Comparison of ENCODE assay signal across 8 mouse cellular contexts in the genomic region with DNA sequence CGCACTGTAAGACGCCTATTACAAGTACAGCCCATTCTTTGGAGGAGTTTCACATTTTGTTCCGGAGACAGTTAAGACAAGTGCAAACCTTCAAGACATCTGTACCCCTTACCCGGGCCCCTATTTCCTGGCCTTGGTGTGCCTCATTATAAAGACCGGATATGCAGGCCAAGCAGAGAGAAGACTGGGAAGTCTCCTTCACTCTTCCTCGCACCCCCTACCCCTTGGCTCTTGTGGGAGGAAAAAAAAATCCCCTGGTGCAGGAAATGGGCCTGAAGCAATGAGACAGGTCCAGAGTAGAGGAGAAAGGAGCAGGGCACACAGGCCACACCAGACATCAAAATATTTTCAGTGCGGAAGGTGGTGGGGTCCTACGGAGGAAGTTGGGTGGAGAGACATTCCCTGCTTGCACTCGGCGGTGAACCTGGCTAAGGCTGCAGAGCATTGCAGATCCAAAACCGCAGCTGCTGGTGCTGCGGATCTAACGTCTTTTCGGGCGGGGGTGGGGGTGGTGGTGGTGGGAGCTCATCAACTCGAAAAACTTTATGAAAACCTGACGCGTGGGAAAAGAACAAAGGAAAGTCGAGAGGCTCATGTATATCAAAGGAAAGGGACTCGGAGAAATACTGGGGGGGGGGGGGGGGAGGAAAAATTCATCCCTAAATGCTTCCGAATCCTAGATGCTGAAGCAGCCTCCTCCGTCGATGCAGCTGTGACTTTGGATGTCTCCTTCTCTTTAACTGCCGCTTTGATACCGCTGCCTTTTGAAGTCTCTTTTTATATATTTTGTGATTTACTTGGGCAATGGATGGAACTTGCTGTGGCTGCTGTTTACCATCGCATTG.
A peak's percentile ranks its signal among the peaks of the same experiment; 100 is the strongest.
DNase-seq lines count a peak whose midpoint lies in the region; ATAC-seq lines count a peak whose summit lies in the region.

No protein-coding gene starts in this region.

- peak; percentile 39 for ATAC-seq in common myeloid progenitor, adult 5-6 weeks (replicated peaks; ENCODE audit: low read depth, poor library complexity, severe bottlenecking)
- 0 out of 2 replicates have a peak, but pooled peaks have one; percentile 42 for ATAC-seq in heart, embryonic 14.5 days (ENCODE audit: insufficient number of reproducible peaks, insufficient read depth, low FRiP score, low read depth)
- 0 out of 2 replicates have a peak, but pooled peaks have one; percentile 6 for ATAC-seq in megakaryocyte, adult 5-6 weeks (ENCODE audit: poor library complexity, severe bottlenecking)
- ATAC-seq in monocyte, adult 5-6 weeks (replicated peaks; ENCODE audit: insufficient number of reproducible peaks, low FRiP score, low TSS enrichment, poor library complexity, severe bottlenecking), result no peak

- peak overlapping the region; percentile 59 for H3K9ac ChIP-seq in heart, embryonic 14.5 days (ENCODE audit: low read length)

- no peaks in the 10 kb centered on the region for H3K27me3 ChIP-seq in heart, embryonic 14.5 days (ENCODE audit: control insufficient read depth, insufficient read depth, low read length)

- H3K36me3 ChIP-seq in heart, embryonic 14.5 days (ENCODE audit: control insufficient read depth, insufficient read depth, low read length), result no peaks in the 10 kb centered on the region

- H3K4me2 ChIP-seq in heart, embryonic 14.5 days (ENCODE audit: low read length), result peak overlapping the region; percentile 63

- peak overlapping the region; percentile 35 to 49 for H3K4me3 ChIP-seq in heart, embryonic 14.5 days (ENCODE audit: control insufficient read depth in 1 of 2, insufficient read depth in 1 of 2, low read depth in 1 of 2, low read length in 2 of 2)

- DNase-seq in heart, adult 11 months, result peak; percentile 92
- DNase-seq in heart, postnatal 25 days (ENCODE audit: low spot score), result no peak
- DNase-seq in kidney, postnatal 25 days, result peak; percentile 9 to 39
- peak; percentile 3 for DNase-seq in spleen, adult 12 weeks (ENCODE audit: low spot score)

- H3K4me1 ChIP-seq in heart, embryonic 14.5 days (ENCODE audit: control insufficient read depth in 2 of 2, insufficient read depth in 2 of 2, low read length in 2 of 2), result peaks cover 24 to 61% of the 10 kb centered on the region in 2 experiments

- WGBS in heart, embryonic 14.5 days, result 3% methylated on average over 26 of the region's 26 CpGs

- peak overlapping the region; percentile 91 to 98 for H3K27ac ChIP-seq in heart, embryonic 14.5 days (replicated peaks in 1 of 2; ENCODE audit: control insufficient read depth in 1 of 2, insufficient read depth in 1 of 2, low read depth in 2 of 2, low read length in 2 of 2)

- intact Hi-C loops in heart, postnatal 25 days (cut with DNase I), result loop anchor here (1.0 to 10.0 kb wide), 2 partner anchors 45 to 647 kb away; no protein-coding TSS in a partner anchor

- no peaks in the 10 kb centered on the region for H3K9me3 ChIP-seq in heart, embryonic 14.5 days (ENCODE audit: control insufficient read depth, low read length)
